Mouse (Mus musculus): ENCODE measurements at regions not wholly inside any gene's neighbourhood (a gene's known extent, or its start where the extent isn't known, plus 50 kb on each side); places are given as distances from the start of the nearest gene placed in this dataset.

DNA sequence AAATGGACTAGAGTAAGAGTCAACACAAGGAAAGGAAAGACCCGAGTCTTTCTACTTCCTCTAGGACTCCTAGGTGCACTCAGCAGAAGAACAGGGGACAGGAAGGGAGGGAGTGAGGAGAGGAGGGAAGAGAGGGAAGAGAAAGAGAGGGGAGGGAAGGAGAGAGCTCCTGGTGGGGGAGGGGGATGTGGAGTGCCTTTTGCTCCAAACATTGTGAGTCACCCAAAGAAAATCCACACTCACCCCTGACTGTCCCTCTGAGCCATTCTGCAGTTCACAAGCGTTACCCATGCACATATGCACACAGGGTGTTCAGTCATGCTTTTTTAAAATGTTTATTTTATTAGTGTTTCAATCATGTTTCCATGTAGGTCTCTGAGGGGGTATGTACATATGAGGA lies 65.5 kb upstream of the Fam3c start:
- WGBS: 52% methylated on average over 2 of the region's 2 CpGs
- H3K27ac ChIP-seq (ENCODE audit: control insufficient read depth, insufficient read depth, low read depth, low read length, poor library complexity): no peak overlapping the region
- peaks cover 1% of the 10 kb centered on the region; the same call in 1 of the 2 replicates for H3K4me1 ChIP-seq (ENCODE audit: control insufficient read depth, insufficient read depth, low read length)
- no peak overlapping the region for H3K4me3 ChIP-seq (replicated peaks; ENCODE audit: control insufficient read depth, low read depth, low read length)
- TF ChIP-seq POLR2A (IDR thresholded peaks at IDR 0.05; ENCODE audit: borderline replicate concordance, control insufficient read depth, low read depth, low read length) (no peak), CTCF (IDR thresholded peaks at IDR 0.05; ENCODE audit: control insufficient read depth, insufficient read depth, low read length) (no peak)

DNA sequence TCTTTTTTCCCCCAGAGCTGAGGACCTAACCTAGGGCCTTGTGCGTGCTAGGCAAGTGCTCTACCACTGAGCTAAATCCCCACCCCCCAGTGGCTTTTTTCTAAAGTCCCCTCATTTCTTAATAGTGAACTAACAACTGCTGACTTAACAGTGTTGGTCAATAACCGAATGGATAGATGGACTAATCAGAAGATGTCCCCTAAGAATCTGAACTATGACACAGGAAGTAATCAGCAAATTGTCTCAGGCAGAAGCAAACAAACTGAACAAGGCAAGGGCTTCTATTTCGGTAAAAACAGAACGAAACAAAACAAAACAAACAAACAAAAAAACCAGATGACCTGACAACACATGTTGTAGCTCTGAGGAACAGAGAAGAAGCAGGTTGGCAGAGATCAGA lies 62.2 kb upstream of the Fam3c start:
- Histone ChIP-seq H3K4me1 (ENCODE audit: control insufficient read depth, insufficient read depth, low read length) (peaks cover 1% of the 10 kb centered on the region; the same call in 1 of the 2 replicates), H3K27ac (ENCODE audit: control insufficient read depth, insufficient read depth, low read depth, low read length, poor library complexity) (no peak overlapping the region), H3K4me3 (replicated peaks; ENCODE audit: control insufficient read depth, low read depth, low read length) (no peak overlapping the region)
- no peak for TF ChIP-seq POLR2A (IDR thresholded peaks at IDR 0.05; ENCODE audit: borderline replicate concordance, control insufficient read depth, low read depth, low read length)
- TF ChIP-seq CTCF (IDR thresholded peaks at IDR 0.05; ENCODE audit: control insufficient read depth, insufficient read depth, low read length): no peak
- WGBS: 68% methylated on average over 4 of the region's 4 CpGs

GRCm38 (mm10) chr6:22417189-22417588 lies 61.1 kb upstream of the Fam3c start:
- Histone ChIP-seq H3K27ac (ENCODE audit: control insufficient read depth, insufficient read depth, low read depth, low read length, poor library complexity) (no peak overlapping the region), H3K4me1 (ENCODE audit: control insufficient read depth, insufficient read depth, low read length) (peaks cover 1% of the 10 kb centered on the region; the same call in 1 of the 2 replicates), H3K4me3 (replicated peaks; ENCODE audit: control insufficient read depth, low read depth, low read length) (no peak overlapping the region)
- 76% methylated on average over 2 of the region's 2 CpGs for WGBS
- no peak for TF ChIP-seq POLR2A (IDR thresholded peaks at IDR 0.05; ENCODE audit: borderline replicate concordance, control insufficient read depth, low read depth, low read length)
- TF ChIP-seq CTCF (IDR thresholded peaks at IDR 0.05; ENCODE audit: control insufficient read depth, insufficient read depth, low read length): no peak

- TF ChIP-seq POLR2A (IDR thresholded peaks at IDR 0.05; ENCODE audit: borderline replicate concordance, control insufficient read depth, low read depth, low read length) (no peak), CTCF (IDR thresholded peaks at IDR 0.05; ENCODE audit: control insufficient read depth, insufficient read depth, low read length) (no peak)
- H3K4me3 ChIP-seq (replicated peaks; ENCODE audit: control insufficient read depth, low read depth, low read length): no peak overlapping the region
- H3K4me1 ChIP-seq (ENCODE audit: control insufficient read depth, insufficient read depth, low read length): peaks cover 1% of the 10 kb centered on the region; the same call in 1 of the 2 replicates
- no peak overlapping the region for H3K27ac ChIP-seq (ENCODE audit: control insufficient read depth, insufficient read depth, low read depth, low read length, poor library complexity)
- WGBS: 59% methylated on average over 2 of the region's 2 CpGs
These were observed 55.8 kb upstream of the Fam3c start for GRCm38 (mm10) chr6:22411796-22412195.

DNA sequence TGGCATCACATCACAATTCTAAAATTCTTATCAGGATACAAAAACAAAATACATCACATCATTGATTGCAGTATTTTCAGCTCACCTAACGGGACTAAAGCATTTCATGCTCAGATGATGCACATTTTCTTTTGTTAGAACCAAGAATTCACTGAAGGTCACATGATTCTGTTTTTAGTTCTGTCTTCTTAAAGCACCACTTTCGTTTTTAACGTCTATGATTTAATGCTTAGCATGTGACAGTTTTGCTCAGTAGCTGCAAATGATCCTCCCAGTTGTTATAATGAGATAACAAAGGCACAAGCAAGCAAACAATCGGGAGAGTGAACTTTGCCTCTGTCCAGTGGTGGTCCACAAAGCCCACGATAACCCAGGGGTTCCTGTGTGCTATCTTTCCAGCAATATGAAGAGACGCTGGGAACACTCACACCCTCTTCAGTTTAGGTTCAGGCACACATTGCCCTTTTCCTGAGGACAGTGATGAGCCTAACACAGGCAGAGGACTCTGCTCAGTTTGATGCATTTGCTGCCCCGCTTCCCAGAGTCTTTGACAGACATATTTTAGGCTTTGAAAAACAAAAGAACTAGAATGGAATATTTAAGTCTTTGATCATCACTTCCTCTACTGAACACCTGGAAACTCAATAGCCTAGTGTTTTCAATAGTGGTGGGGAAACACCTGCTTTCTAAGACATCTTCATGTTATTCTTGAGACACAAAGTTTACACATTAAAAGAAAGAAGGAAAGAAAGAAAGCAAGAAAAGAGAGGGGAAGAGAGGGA lies 53.0 kb upstream of the Fam3c start:
- Histone ChIP-seq H3K27ac (ENCODE audit: control insufficient read depth, insufficient read depth, low read depth, low read length, poor library complexity) (peak overlapping the region; percentile 62), H3K4me1 (ENCODE audit: control insufficient read depth, insufficient read depth, low read length) (peaks cover 5% of the 10 kb centered on the region; the same call in 1 of the 2 replicates), H3K4me3 (replicated peaks; ENCODE audit: control insufficient read depth, low read depth, low read length) (no peak overlapping the region)
- WGBS: 25% methylated on average over 7 of the region's 7 CpGs
- TF ChIP-seq CTCF (IDR thresholded peaks at IDR 0.05; ENCODE audit: control insufficient read depth, insufficient read depth, low read length) (no peak), POLR2A (IDR thresholded peaks at IDR 0.05; ENCODE audit: borderline replicate concordance, control insufficient read depth, low read depth, low read length) (no peak)
